Mouse (Mus musculus) telencephalon, adult 2 months (tissue): Measurements from ENCODE around the gene Hoxb1.

Experiments used
- DNase-seq: peaks from one replicate; pipeline ENCODE4 v3.0.0-alpha.2; 2011; ENCODE audit warnings: low read depth, low spot score

Hoxb1 gene

GRCm38 (mm10) chr11:96349491-96350340 is 15.8 kb upstream of the Hoxb1 start:
- no peak for DNase-seq

DNA sequence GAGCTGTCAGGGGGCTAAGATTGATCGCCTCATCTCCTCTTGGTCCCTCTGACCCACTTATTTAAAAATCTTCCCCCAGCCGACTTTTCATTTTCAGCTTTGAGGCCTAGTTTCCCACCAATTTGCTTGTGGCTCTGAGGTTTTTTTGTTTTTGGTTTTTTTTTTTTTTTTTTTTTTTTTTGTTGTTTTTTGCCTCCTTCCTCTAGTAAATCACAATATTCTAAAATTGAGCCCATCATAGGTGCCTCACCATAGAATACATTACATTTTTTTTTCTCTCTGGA is 15.3 kb upstream of the Hoxb1 start, which contains the start of gene Hoxb2:
Gene Hoxb2, plus strand, starts transcription at position 185 of the 284 bp plus-strand sequence.
- no peak for DNase-seq

- DNase-seq: no peak
Observed at GRCm38 (mm10) chr11:96350791-96351190, 14.8 kb upstream of the Hoxb1 start.

DNA sequence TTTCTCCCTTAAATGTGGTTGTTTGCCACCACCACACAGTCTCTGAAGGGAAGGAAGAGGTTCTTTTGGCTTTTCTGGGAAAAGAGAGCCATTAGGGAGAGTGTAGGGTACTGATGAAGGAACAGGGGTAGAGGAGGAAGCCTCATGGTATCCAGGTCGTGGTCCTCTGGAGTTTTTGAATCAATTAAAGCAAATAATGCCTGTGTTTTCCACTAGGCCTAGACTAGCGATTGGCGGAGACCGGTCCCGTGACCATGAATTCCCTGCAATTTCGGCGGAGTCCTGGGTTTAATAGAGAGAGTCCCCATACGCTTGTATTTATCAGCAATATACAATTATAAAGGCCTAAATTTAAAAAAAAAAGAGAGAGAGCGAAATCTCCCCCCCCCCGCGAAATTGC is 14.2 kb upstream of the Hoxb1 start:
- DNase-seq: no peak

DNA sequence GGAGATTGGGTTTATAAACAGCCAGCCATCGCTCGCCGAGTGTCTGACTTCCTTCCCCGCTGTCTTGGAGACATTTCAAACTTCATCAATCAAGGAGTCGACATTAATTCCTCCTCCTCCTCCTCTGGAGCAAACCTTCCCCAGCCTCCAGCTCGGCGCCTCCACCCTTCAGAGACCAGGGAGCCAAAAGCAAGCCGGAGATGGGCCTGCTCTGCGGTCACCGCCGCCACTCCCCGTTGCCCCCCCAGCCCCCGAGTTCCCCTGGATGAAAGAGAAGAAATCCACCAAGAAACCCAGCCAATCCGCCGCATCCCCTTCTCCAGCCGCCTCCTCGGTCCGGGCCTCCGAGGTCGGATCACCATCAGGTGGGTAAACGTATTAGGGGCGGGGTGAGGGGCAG is 13.7 kb upstream of the Hoxb1 start:
- no peak for DNase-seq

GRCm38 (mm10) chr11:96352691-96353521 is 12.6 kb upstream of the Hoxb1 start:
- DNase-seq: no peak

GRCm38 (mm10) chr11:96353522-96353841 is 12.1 kb upstream of the Hoxb1 start:
- DNase-seq: no peak

GRCm38 (mm10) chr11:96353939-96354338 is 11.6 kb upstream of the Hoxb1 start:
- DNase-seq: no peak

GRCm38 (mm10) chr11:96354376-96354775 is 11.2 kb upstream of the Hoxb1 start:
- no peak for DNase-seq

DNA sequence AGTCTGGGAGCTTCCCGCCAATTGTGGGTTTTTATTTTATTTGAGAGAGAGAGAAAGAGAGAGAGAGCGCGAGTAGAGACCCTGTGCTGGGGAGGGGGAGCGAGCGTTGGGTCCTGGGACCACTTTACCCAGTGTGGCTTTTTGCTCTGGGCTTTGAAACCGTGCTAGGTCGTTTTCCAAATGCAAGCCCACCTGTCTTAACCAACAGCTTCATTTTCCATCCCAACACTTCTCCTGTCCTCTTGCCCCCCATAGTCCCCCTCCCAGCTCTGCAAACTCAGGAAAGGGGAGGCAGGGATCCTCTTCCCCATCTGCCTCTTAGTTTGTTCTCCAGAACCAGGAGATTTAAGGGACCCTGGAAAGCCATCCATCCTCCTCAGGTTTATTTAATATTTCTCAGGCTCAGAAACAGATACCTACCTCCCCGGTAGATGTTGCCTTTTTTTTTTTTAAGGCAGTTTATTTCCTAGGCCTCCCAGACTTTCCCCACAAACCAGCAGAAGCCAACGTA is 10.7 kb upstream of the Hoxb1 start:
- no peak for DNase-seq

- no peak for DNase-seq
Observed at GRCm38 (mm10) chr11:96363807-96364206, 1.7 kb upstream of the Hoxb1 start.

DNA sequence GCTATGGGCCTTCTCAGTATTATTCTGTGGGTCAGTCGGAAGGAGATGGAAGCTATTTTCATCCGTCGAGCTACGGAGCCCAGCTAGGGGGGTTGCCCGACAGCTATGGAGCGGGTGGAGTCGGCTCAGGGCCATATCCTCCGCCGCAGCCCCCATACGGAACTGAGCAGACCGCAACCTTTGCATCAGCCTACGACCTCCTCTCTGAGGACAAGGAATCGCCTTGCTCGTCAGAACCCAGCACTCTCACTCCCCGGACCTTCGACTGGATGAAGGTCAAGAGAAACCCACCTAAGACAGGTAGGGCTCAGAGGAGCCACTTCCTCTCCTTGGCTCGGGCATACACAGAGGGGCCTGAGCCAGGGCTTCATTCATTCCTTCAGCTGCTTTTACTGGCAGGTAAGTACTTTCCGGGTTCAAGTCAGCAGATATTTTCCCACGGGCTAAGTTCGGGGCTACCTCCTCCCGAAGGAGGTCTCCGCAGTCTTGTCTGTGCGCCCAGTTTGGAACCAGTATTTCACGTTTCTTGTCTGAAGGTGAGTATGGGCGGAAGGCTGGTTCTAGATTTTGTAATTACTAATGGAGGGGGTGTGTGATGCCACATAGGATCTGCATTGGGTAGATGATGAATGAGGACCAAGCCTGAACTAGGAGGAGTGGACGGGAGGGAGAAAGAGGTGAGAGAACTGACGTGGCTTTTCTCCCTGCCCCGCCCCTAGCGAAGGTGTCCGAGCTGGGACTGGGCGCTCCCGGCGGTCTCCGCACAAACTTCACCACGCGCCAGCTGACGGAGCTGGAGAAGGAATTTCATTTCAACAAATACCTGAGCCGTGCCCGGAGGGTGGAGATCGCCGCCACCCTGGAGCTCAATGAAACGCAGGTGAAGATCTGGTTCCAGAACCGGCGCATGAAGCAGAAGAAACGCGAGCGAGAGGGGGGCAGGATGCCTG is 815 bp downstream of the Hoxb1 start:
- no peak for DNase-seq

DNA sequence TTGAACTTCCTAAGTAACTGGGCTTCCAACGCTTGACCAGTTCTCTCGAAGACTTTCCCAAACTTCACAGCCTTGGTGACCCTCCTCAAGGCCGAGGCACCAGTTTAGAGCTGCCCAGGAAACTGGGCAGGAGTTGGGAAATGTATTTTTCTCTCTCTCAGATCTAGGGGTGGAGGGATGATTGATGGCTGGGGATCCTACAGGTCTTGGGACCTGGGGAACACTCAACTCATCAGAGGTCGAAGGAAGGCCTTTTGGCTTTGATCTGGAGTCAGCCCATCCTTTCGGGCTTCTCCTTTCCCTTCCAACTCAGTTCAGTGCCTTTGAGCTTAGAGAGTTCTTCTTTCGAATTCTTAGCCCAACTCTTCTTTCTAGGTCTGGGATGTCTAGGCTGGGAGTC is 1.6 kb downstream of the Hoxb1 start:
- DNase-seq: no peak

GRCm38 (mm10) chr11:96368686-96369085 is 3.1 kb downstream of the Hoxb1 start:
- no peak for DNase-seq

DNA sequence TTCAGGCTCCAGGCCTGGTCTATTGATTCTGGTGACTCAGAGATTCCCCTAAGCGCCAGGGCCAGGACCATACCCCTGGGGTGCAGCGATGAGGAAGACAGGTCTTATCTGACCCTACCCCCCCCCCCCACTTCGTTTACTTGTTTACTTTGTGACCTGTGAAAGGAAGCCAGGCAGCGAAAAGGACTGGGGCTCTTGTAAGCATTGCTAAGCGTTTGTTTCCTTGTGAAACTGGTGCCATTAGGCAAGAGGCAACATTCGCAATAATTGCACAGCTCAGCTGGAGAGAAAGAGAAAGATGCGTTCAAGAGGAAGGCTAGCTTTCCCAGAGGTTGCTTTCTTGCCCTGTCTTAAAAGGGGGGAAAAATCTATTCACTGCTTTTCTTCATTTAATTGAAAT is 3.6 kb downstream of the Hoxb1 start:
- no peak for DNase-seq

GRCm38 (mm10) chr11:96371726-96372125 is 6.2 kb downstream of the Hoxb1 start:
- DNase-seq: no peak

GRCm38 (mm10) chr11:96372519-96372918 is 7.0 kb downstream of the Hoxb1 start:
- DNase-seq: no peak

DNA sequence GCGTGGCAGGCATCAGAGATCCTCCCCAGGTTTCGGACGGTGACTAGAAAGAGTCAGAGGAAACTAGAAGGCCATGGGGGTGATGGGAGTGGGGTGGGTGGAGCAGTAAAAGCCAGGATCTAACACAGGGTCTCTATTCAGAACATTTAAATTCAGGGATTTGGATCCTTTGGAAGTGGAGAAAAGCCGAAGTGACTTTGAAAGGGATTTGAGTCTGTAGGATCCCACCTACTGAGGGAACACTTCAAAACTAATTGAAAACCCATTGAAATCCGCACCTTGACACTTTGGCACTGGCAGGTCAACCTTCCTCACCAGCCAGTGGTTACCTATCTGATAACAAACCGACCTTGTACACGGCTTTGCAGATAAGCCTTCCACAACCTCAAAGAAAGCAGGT is 9.3 kb downstream of the Hoxb1 start:
- DNase-seq: no peak

- DNase-seq: no peak
Observed at GRCm38 (mm10) chr11:96383381-96383780, 17.8 kb downstream of the Hoxb1 start.

GRCm38 (mm10) chr11:96387635-96388034 is 22.1 kb downstream of the Hoxb1 start:
- no peak for DNase-seq

DNA sequence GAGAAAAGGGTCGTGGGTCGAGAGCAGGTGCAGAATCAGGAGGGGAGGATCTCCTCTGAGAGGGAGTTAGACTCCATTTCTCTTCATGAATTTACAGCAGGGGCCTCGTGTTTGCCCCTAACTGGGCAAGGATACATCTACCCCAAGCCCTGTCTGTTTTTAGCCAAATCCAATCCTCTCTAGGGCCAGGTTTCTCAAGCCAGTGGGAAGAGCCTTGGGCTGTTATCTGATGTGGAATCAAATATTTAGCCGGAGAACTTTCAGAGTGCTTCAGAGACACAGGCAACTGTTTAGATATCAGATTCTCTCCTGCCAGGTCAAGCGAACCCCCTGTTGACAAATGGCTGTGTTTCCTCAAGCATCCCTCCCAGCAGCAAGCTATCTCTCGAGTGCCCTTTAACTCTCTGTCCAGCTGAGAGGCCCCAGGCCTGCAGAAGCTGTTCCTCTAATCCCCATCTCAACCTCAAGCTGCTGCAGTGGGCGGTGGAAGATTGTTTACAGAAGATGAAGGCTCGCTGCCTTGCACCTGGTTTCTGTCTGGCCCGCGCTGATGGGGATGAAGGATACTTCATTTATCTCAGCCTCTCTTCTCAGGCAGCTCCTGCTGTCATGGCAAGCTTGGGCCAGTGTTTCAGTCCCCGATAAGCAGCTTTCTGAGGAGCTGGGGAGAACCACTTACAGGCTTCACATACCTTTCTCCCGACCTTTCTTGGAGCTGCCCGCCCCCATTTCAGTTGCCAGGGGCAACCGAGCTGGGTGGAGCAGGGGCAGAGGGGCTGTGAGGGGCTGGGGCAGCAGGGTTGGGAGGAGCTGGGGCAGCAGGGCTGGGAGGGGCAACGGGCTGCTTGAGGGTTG is 31.4 kb downstream of the Hoxb1 start:
- DNase-seq: no peak
